Mouse (Mus musculus) kidney, embryonic 14.5 days (tissue): ENCODE data around the gene Arsj. TPM values are rescaled to one million over a fixed set of nuclear protein-coding genes. Genes with fewer than 3 reads are reported as not detected.

ENCODE experiments used
- ATAC-seq: fragments of 200-750 bp; cut with Nextera tagmentation; 2 replicates; pipeline ENCODE4 v1.8.0; 2017; ENCODE audit warnings: moderate number of reproducible peaks, mild to moderate bottlenecking, moderate TSS enrichment, moderate library complexity; ENCODE audit not compliant: low FRiP score, low TSS enrichment
- H3K27ac ChIP-seq: fragments of 300-500 bp; sonication (generic); 2 replicates; pipeline ENCODE4 v1.5.1; 2014; ENCODE audit warnings: low read depth, mild to moderate bottlenecking, low read length, moderate library complexity, mixed read lengths
- H3K27me3 ChIP-seq: fragments of 300-500 bp; sonication (generic); 2 replicates; pipeline ENCODE4 v1.6.1; 2014; ENCODE audit warnings: mild to moderate bottlenecking, low read length; ENCODE audit not compliant: control insufficient read depth, insufficient read depth
- H3K36me3 ChIP-seq: fragments of 300-500 bp; sonication (generic); 2 replicates; pipeline ENCODE4 v1.6.1; 2014; ENCODE audit warnings: low read length, mixed read lengths; ENCODE audit not compliant: control insufficient read depth, insufficient read depth
- H3K4me1 ChIP-seq: fragments of 300-500 bp; sonication (generic); 2 replicates; pipeline ENCODE4 v1.6.1; 2014; ENCODE audit warnings: low read length, mixed read lengths; ENCODE audit not compliant: control insufficient read depth, insufficient read depth
- H3K4me2 ChIP-seq: fragments of 300-500 bp; sonication (generic); replicated peaks from 2 replicates; pipeline ENCODE4 v1.6.1; 2014; ENCODE audit warnings: low read depth, mild to moderate bottlenecking, low read length
- H3K4me3 ChIP-seq: fragments of 300-500 bp; sonication (generic); 2 replicates; pipeline ENCODE4 v1.5.1; 2014; ENCODE audit warnings: mild to moderate bottlenecking, low read length
- H3K9ac ChIP-seq: fragments of 300-500 bp; sonication (generic); 2 replicates; pipeline ENCODE4 v1.6.1; 2014; ENCODE audit warnings: low read depth, mild to moderate bottlenecking, low read length, moderate library complexity
- H3K9me3 ChIP-seq: fragments of 300-500 bp; sonication (generic); 2 replicates; pipeline ENCODE4 v1.6.1; 2016; ENCODE audit warnings: low read length; ENCODE audit not compliant: control insufficient read depth
- WGBS: fragments of 180-500 bp; shearing (Covaris S2); extraction: QIAGEN DNeasy Blood & Tissue Kit; methylation state at CpG from one replicate; pipeline ENCODE4 v1.1.7; 2014; 5-methylcytosine and 5-hydroxymethylcytosine counted together
- polyA plus RNA-seq: library from polyadenylated mRNA; unstranded; fragments of >200 nt; fragmentation: Nextera tagmentation; extraction: Ambion mirVana; gene quantifications from 2 replicates; pipeline ENCODE4 v1.2.1, GENCODE M21; 2014

Arsj gene
- polyA plus RNA-seq, 1 experiment from 2014 or later: 1.7 TPM

- no peaks in the 10 kb centered on the region for H3K27me3 ChIP-seq
These were observed 34.0 kb downstream of the Arsj start for GRCm38 (mm10) chr3:126397451-126397850.

GRCm38 (mm10) chr3:126397985-126398630 lies 34.6 kb downstream of the Arsj start:
- 60% methylated on average over 7 of the region's 7 CpGs for WGBS
- no peaks in the 10 kb centered on the region for H3K27me3 ChIP-seq
- no peak overlapping the region for H3K27ac ChIP-seq
- H3K36me3 ChIP-seq: no peaks in the 10 kb centered on the region
- ATAC-seq: no peak
- H3K9ac ChIP-seq: no peak overlapping the region
- H3K4me2 ChIP-seq: no peak overlapping the region
- H3K4me3 ChIP-seq: no peak overlapping the region
- no peaks in the 10 kb centered on the region for H3K9me3 ChIP-seq
- no peaks in the 10 kb centered on the region for H3K4me1 ChIP-seq

More at GRCm38 (mm10) chr3:126397451-126397850, 34.0 kb downstream of the Arsj start:
- H3K4me3 ChIP-seq: no peak overlapping the region
- WGBS: 87% methylated on average over 2 of the region's 2 CpGs
- no peak overlapping the region for H3K9ac ChIP-seq
- no peak for ATAC-seq
- H3K36me3 ChIP-seq: no peaks in the 10 kb centered on the region
- H3K4me1 ChIP-seq: no peaks in the 10 kb centered on the region
- H3K9me3 ChIP-seq: no peaks in the 10 kb centered on the region
- H3K27ac ChIP-seq: no peak overlapping the region
- H3K4me2 ChIP-seq: no peak overlapping the region

GRCm38 (mm10) chr3:126400726-126401125 lies 37.2 kb downstream of the Arsj start:
- Histone ChIP-seq H3K4me2 (no peak overlapping the region), H3K9me3 (no peaks in the 10 kb centered on the region), H3K36me3 (no peaks in the 10 kb centered on the region), H3K27me3 (no peaks in the 10 kb centered on the region), H3K27ac (no peak overlapping the region), H3K4me1 (no peaks in the 10 kb centered on the region), H3K9ac (no peak overlapping the region), H3K4me3 (no peak overlapping the region)
- ATAC-seq: no peak
- WGBS: 75% methylated on average over 4 of the region's 4 CpGs

- H3K4me2 ChIP-seq: no peak overlapping the region
- ATAC-seq: peak; percentile 60
- WGBS: 32% methylated on average over 3 of the region's 3 CpGs
- no peaks in the 10 kb centered on the region for H3K36me3 ChIP-seq
- H3K9me3 ChIP-seq: no peaks in the 10 kb centered on the region
- no peaks in the 10 kb centered on the region for H3K27me3 ChIP-seq
- no peaks in the 10 kb centered on the region for H3K4me1 ChIP-seq
- no peak overlapping the region for H3K9ac ChIP-seq
- no peak overlapping the region for H3K27ac ChIP-seq
- no peak overlapping the region for H3K4me3 ChIP-seq
These were observed 39.4 kb downstream of the Arsj start for GRCm38 (mm10) chr3:126402836-126403235.

GRCm38 (mm10) chr3:126404199-126404598 lies 40.7 kb downstream of the Arsj start:
- Histone ChIP-seq H3K4me3 (no peak overlapping the region), H3K4me2 (no peak overlapping the region), H3K27me3 (no peaks in the 10 kb centered on the region), H3K4me1 (no peaks in the 10 kb centered on the region), H3K9ac (no peak overlapping the region), H3K9me3 (no peaks in the 10 kb centered on the region), H3K36me3 (no peaks in the 10 kb centered on the region), H3K27ac (no peak overlapping the region)
- ATAC-seq: no peak
- 88% methylated on average over 2 of the region's 2 CpGs for WGBS

- H3K4me2 ChIP-seq: no peak overlapping the region
- H3K27ac ChIP-seq: no peak overlapping the region
- 94% methylated on average over 3 of the region's 3 CpGs for WGBS
- H3K4me1 ChIP-seq: no peaks in the 10 kb centered on the region
- H3K36me3 ChIP-seq: no peaks in the 10 kb centered on the region
- H3K27me3 ChIP-seq: no peaks in the 10 kb centered on the region
- H3K9ac ChIP-seq: no peak overlapping the region
- no peak overlapping the region for H3K4me3 ChIP-seq
- ATAC-seq: no peak
- no peaks in the 10 kb centered on the region for H3K9me3 ChIP-seq
These were observed 67.1 kb downstream of the Arsj start for GRCm38 (mm10) chr3:126430524-126431064.

GRCm38 (mm10) chr3:126439331-126439730 lies 75.8 kb downstream of the Arsj start:
- Histone ChIP-seq H3K4me2 (no peak overlapping the region), H3K36me3 (no peaks in the 10 kb centered on the region), H3K27ac (no peak overlapping the region), H3K4me1 (no peaks in the 10 kb centered on the region), H3K9ac (no peak overlapping the region), H3K9me3 (no peaks in the 10 kb centered on the region), H3K27me3 (no peaks in the 10 kb centered on the region), H3K4me3 (no peak overlapping the region)
- 83% methylated on average over 6 of the region's 6 CpGs for whole genome bisulfite sequencing
- ATAC-seq: no peak

GRCm38 (mm10) chr3:126449058-126449457 lies 85.6 kb downstream of the Arsj start:
- Histone ChIP-seq H3K27ac (no peak overlapping the region), H3K9me3 (no peaks in the 10 kb centered on the region), H3K4me1 (no peaks in the 10 kb centered on the region), H3K36me3 (no peaks in the 10 kb centered on the region), H3K4me2 (no peak overlapping the region), H3K4me3 (no peak overlapping the region), H3K9ac (no peak overlapping the region), H3K27me3 (no peaks in the 10 kb centered on the region)
- 61% methylated on average over 6 of the region's 6 CpGs for WGBS
- ATAC-seq: no peak

- Histone ChIP-seq H3K36me3 (no peaks in the 10 kb centered on the region), H3K9ac (no peak overlapping the region), H3K4me2 (no peak overlapping the region), H3K27me3 (no peaks in the 10 kb centered on the region), H3K4me3 (no peak overlapping the region), H3K9me3 (no peaks in the 10 kb centered on the region), H3K27ac (no peak overlapping the region), H3K4me1 (no peaks in the 10 kb centered on the region)
- no peak for ATAC-seq
- 42% methylated on average over 2 of the region's 2 CpGs for WGBS
These were observed 86.0 kb downstream of the Arsj start for GRCm38 (mm10) chr3:126449515-126449914.
